Mouse (Mus musculus) B cell, adult 62 days (primary cell): ENCODE results near the gene Ddx39b. TPM values are rescaled to one million over a fixed set of nuclear protein-coding genes. Genes with fewer than 3 reads are reported as not detected.

Source experiments
- total RNA-seq: library from RNA; stranded (reverse); gene quantifications from 4 replicates; pipeline ENCODE4 v1.2.4, GENCODE M21; 2023

Gene Ddx39b
- 399 to 443 TPM (median 429 TPM) in 4 replicates for total RNA-seq

GRCm38 (mm10) chr17:35241305-35242014 lies at the start of gene Ddx39b:
Ddx39b (plus strand) TSS chr17:35241746.

GRCm38 (mm10) chr17:35193881-35194843 lies 47.4 kb upstream of the Ddx39b start, which contains the start of gene Ltb:
Ltb (plus strand) TSS chr17:35194439.

GRCm38 (mm10) chr17:35201787-35202186 lies 39.8 kb upstream of the Ddx39b start, which contains the start of gene Tnf:
Tnf (minus strand) TSS chr17:35202007.

GRCm38 (mm10) chr17:35204494-35205379 lies 36.8 kb upstream of the Ddx39b start, which contains the start of gene Lta:
Lta (minus strand) TSS chr17:35205351.

GRCm38 (mm10) chr17:35220156-35220952 lies 21.2 kb upstream of the Ddx39b start, which contains the start of gene Gm16181:
Gm16181 (plus strand) TSS chr17:35220834.

GRCm38 (mm10) chr17:35233114-35233980 lies 8.2 kb upstream of the Ddx39b start, which contains the start of gene Atp6v1g2:
Atp6v1g2 (plus strand) TSS chr17:35233660.

GRCm38 (mm10) chr17:35235614-35236389 lies 5.7 kb upstream of the Ddx39b start, which contains the start of gene Nfkbil1:
Nfkbil1 (minus strand) TSS chr17:35235792.

GRCm38 (mm10) chr17:35262664-35263522 lies 21.3 kb downstream of the Ddx39b start, which contains the start of gene H2-D1:
H2-D1 (plus strand) TSS chr17:35262730.

Other genes with a start within 250 kb of the Ddx39b start
- gene Vars, start 240.8 kb upstream of the Ddx39b start, total RNA-seq, result 237 to 278 TPM (median 258 TPM) in 4 replicates
- 0.28 to 0.52 TPM (median 0.30 TPM) in 4 replicates for gene Vwa7, start 225.2 kb upstream of the Ddx39b start, total RNA-seq
- 3.0 to 6.4 TPM (median 4.1 TPM) in 4 replicates for gene Sapcd1, start 213.7 kb upstream of the Ddx39b start, total RNA-seq
- 8.7 to 15.9 TPM (median 11.2 TPM) in 4 replicates for gene Msh5, start 195.0 kb upstream of the Ddx39b start, total RNA-seq
- gene Clic1, start 191.8 kb upstream of the Ddx39b start, total RNA-seq, result 185 to 195 TPM (median 191 TPM) in 4 replicates
- gene Ddah2, start 182.7 kb upstream of the Ddx39b start, total RNA-seq, result 2.2 to 6.0 TPM (median 4.3 TPM) in 4 replicates
- gene Ly6g6c, start 176.4 kb upstream of the Ddx39b start, total RNA-seq, result not detected in 4 replicates
- not detected in 4 replicates for gene Mpig6b, start 175.6 kb upstream of the Ddx39b start, total RNA-seq
- not detected in 4 replicates for gene Ly6g6e, start 164.8 kb upstream of the Ddx39b start, total RNA-seq
- gene Ly6g6d, start 163.7 kb upstream of the Ddx39b start, total RNA-seq, result not detected in 4 replicates
- not detected in 4 replicates for gene Ly6g6f, start 156.1 kb upstream of the Ddx39b start, total RNA-seq
- gene Abhd16a, start 152.5 kb upstream of the Ddx39b start, total RNA-seq, result 72.8 to 85.6 TPM (median 76.5 TPM) in 4 replicates
- gene Ly6g5c, start 133.5 kb upstream of the Ddx39b start, total RNA-seq, result not detected in 4 replicates
- gene Ly6g5b, start 126.3 kb upstream of the Ddx39b start, total RNA-seq, result 0.66 to 1.6 TPM (median 1.3 TPM) in 4 replicates
- gene Gpank1, start 120.3 kb upstream of the Ddx39b start, total RNA-seq, result 19.6 to 24.1 TPM (median 22.1 TPM) in 4 replicates
- 114 to 130 TPM (median 122 TPM) in 4 replicates for gene Csnk2b, start 119.7 kb upstream of the Ddx39b start, total RNA-seq
- gene D17H6S53E, start 115.4 kb upstream of the Ddx39b start, total RNA-seq, result 12.0 to 17.1 TPM (median 14.5 TPM) in 4 replicates
- gene Apom, start 109.7 kb upstream of the Ddx39b start, total RNA-seq, result 1.2 to 1.6 TPM in 2 of 4 replicates, not detected in the others
- 465 to 496 TPM (median 476 TPM) in 4 replicates for gene Bag6, start 106.6 kb upstream of the Ddx39b start, total RNA-seq
- gene Prrc2a, start 76.8 kb upstream of the Ddx39b start, total RNA-seq, result 337 to 364 TPM (median 345 TPM) in 4 replicates
- gene Aif1, start 65.7 kb upstream of the Ddx39b start, total RNA-seq, result 2.7 to 6.9 TPM (median 4.0 TPM) in 4 replicates
- gene Lst1, start 53.3 kb upstream of the Ddx39b start, total RNA-seq, result 33.5 to 53.9 TPM (median 46.9 TPM) in 4 replicates
- 591 to 612 TPM (median 606 TPM) in 4 replicates for gene Ltb, start 47.3 kb upstream of the Ddx39b start, total RNA-seq
- gene Tnf, start 39.7 kb upstream of the Ddx39b start, total RNA-seq, result 9.1 to 13.6 TPM (median 11.4 TPM) in 4 replicates
- 39.2 to 45.1 TPM (median 41.7 TPM) in 4 replicates for gene Lta, start 36.4 kb upstream of the Ddx39b start, total RNA-seq
- gene Gm16181, start 20.9 kb upstream of the Ddx39b start, total RNA-seq, result not detected in 4 replicates
- gene Atp6v1g2, start 8.1 kb upstream of the Ddx39b start, total RNA-seq, result 1.7 to 4.6 TPM (median 2.7 TPM) in 4 replicates
- gene Nfkbil1, start 6.0 kb upstream of the Ddx39b start, total RNA-seq, result 11.2 to 14.6 TPM (median 13.4 TPM) in 4 replicates
- 1,754 to 1,882 TPM (median 1,817 TPM) in 4 replicates for gene H2-D1, start 21.0 kb downstream of the Ddx39b start, total RNA-seq
- 10.1 to 16.4 TPM (median 11.8 TPM) in 4 replicates for gene H2-Q1, start 78.7 kb downstream of the Ddx39b start, total RNA-seq
- gene H2-Q2, start 100.5 kb downstream of the Ddx39b start, total RNA-seq, result 6.5 to 10.8 TPM (median 9.4 TPM) in 4 replicates
- 317 to 360 TPM (median 339 TPM) in 4 replicates for gene H2-Q4, start 137.9 kb downstream of the Ddx39b start, total RNA-seq
- 268 to 326 TPM (median 293 TPM) in 4 replicates for gene H2-Q6, start 183.1 kb downstream of the Ddx39b start, total RNA-seq
- gene H2-Q7, start 197.4 kb downstream of the Ddx39b start, total RNA-seq, result 159 to 187 TPM (median 166 TPM) in 4 replicates
- gene H2-Q10, start 228.3 kb downstream of the Ddx39b start, total RNA-seq, result 60.3 to 65.1 TPM (median 63.2 TPM) in 4 replicates